Mouse (Mus musculus) thymus, adult 2 months (tissue): Measurements from ENCODE around the gene Cecr2. TPM values are rescaled to one million over a fixed set of nuclear protein-coding genes. Genes with fewer than 3 reads are reported as not detected.

Experiments
- DNase-seq: peaks from one replicate; pipeline ENCODE4 v3.0.0; 2021
- H3K27ac ChIP-seq: fragments of 200-500 bp; 2 replicates; pipeline ENCODE4 v1.5.1; 2012; ENCODE audit warnings: low read length, control low read depth; ENCODE audit not compliant: control insufficient read depth, insufficient read depth
- H3K27me3 ChIP-seq: fragments of 200-500 bp; 2 replicates; pipeline ENCODE4 v1.6.1; 2012; ENCODE audit warnings: mild to moderate bottlenecking, low read length, moderate library complexity, mixed read lengths; ENCODE audit not compliant: control insufficient read depth, insufficient read depth
- H3K36me3 ChIP-seq: fragments of 200-500 bp; 2 replicates; pipeline ENCODE4 v1.6.1; 2012; ENCODE audit warnings: mild to moderate bottlenecking, low read length, moderate library complexity; ENCODE audit not compliant: control insufficient read depth, insufficient read depth
- H3K4me1 ChIP-seq: fragments of 200-500 bp; replicated peaks from 2 replicates; pipeline ENCODE4 v1.6.1; 2012; ENCODE audit warnings: low read length; ENCODE audit not compliant: control insufficient read depth, insufficient read depth
- H3K4me3 ChIP-seq: fragments of 200-500 bp; 2 replicates; pipeline ENCODE4 v1.5.1; 2012; ENCODE audit warnings: mild to moderate bottlenecking, low read length, control low read depth, moderate library complexity; ENCODE audit not compliant: control insufficient read depth, insufficient read depth
- CTCF ChIP-seq: fragments of 200-500 bp; IDR thresholded peaks from 2 replicates; pipeline ENCODE4 v1.5.1; 2012; ENCODE audit warnings: mild to moderate bottlenecking, control low read depth, low read length, moderate library complexity, borderline replicate concordance; ENCODE audit not compliant: control insufficient read depth, poor library complexity, insufficient read depth; ENCODE audit errors: extremely low read depth
- POLR2A ChIP-seq: fragments of 200-500 bp; IDR thresholded peaks from 2 replicates; pipeline ENCODE4 v1.6.1; 2012; ENCODE audit warnings: mild to moderate bottlenecking, low read length, control low read depth, moderate library complexity; ENCODE audit not compliant: control insufficient read depth, poor library complexity, insufficient read depth; ENCODE audit errors: extremely low read depth
- WGBS: fragments of 180-500 bp; shearing (Covaris S2); methylation state at CpG from one replicate; pipeline ENCODE4 v1.1.7; 2018; 5-methylcytosine and 5-hydroxymethylcytosine counted together
- polyA plus RNA-seq: library from polyadenylated mRNA; depleted of rRNA; stranded (reverse); fragments of >200 nt; gene quantifications from 2 replicates; pipeline ENCODE4 v1.2.3, GENCODE M21; 2012

Cecr2 gene
- polyA plus RNA-seq, 1 experiment: 2.1 TPM

DNA sequence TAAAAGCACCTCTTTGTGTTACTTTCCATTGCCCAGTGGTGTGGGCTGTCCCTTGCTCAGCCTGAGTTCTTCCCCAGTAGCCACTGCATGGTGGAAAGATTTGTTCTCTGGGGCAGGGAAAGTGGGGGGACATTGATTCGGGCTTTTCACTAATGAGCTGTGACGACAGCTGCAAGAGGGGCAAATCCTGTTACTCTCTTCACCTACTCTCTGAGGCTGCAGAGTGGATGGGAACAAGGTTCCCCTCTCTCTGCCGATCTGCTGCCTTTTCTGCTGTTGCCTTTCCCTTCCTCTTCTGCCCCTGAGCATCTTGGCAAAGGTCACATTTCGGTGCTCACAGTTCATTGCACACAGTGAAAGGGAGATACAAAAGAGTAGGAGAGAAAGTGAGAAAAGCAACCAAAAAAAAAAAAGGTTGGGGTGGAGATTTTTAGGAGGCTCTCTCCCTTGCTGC is 50.4 kb downstream of the Cecr2 start:
- H3K4me3 ChIP-seq: no peak overlapping the region
- WGBS: 57% methylated on average over 4 of the region's 4 CpGs
- no peak for TF ChIP-seq POLR2A
- no peak for TF ChIP-seq CTCF
- no peaks in the 10 kb centered on the region for H3K4me1 ChIP-seq
- no peak overlapping the region for H3K27ac ChIP-seq
- DNase-seq: no peak
- H3K36me3 ChIP-seq: no peaks in the 10 kb centered on the region
- H3K27me3 ChIP-seq: no peaks in the 10 kb centered on the region

DNA sequence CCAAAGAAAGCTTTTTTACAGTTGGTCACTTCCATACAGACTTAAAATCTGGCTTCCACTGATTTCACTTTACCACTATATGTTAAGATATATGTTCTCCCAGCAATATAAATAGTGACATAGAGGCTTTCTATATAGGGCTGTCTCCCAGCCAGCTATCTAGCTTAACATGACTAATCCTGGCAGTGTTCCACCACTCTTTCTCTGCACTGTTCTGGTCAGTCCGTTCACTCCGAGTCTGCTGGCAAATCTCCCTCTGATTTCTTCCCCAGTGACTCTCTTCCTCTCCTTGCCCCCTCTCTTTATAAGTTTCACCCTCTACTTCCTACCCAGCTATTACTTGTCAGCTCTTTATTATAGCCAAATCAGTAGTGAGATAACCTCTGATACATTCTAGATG is 59.8 kb downstream of the Cecr2 start:
- 73% methylated on average over 2 of the region's 2 CpGs for WGBS
- no peak for DNase-seq
- Histone ChIP-seq H3K36me3 (no peaks in the 10 kb centered on the region), H3K27me3 (no peaks in the 10 kb centered on the region), H3K4me1 (no peaks in the 10 kb centered on the region), H3K27ac (no peak overlapping the region), H3K4me3 (no peak overlapping the region)
- TF ChIP-seq POLR2A (no peak), CTCF (no peak)

- Histone ChIP-seq H3K4me3 (no peak overlapping the region), H3K27ac (no peak overlapping the region), H3K4me1 (no peaks in the 10 kb centered on the region), H3K27me3 (no peaks in the 10 kb centered on the region), H3K36me3 (no peaks in the 10 kb centered on the region)
- TF ChIP-seq CTCF (no peak), POLR2A (no peak)
- DNase-seq: no peak
- 96% methylated on average over 3 of the region's 3 CpGs for WGBS
Measured at GRCm38 (mm10) chr6:120736011-120736410, 69.8 kb downstream of the Cecr2 start.

- Histone ChIP-seq H3K4me3 (no peak overlapping the region), H3K27me3 (no peaks in the 10 kb centered on the region), H3K4me1 (no peaks in the 10 kb centered on the region), H3K27ac (no peak overlapping the region), H3K36me3 (no peaks in the 10 kb centered on the region)
- DNase-seq: peak; percentile 38
- TF ChIP-seq CTCF (no peak), POLR2A (no peak)
- 7% methylated on average over 3 of the region's 3 CpGs for WGBS
Measured at GRCm38 (mm10) chr6:120736566-120736965, 70.4 kb downstream of the Cecr2 start.

DNA sequence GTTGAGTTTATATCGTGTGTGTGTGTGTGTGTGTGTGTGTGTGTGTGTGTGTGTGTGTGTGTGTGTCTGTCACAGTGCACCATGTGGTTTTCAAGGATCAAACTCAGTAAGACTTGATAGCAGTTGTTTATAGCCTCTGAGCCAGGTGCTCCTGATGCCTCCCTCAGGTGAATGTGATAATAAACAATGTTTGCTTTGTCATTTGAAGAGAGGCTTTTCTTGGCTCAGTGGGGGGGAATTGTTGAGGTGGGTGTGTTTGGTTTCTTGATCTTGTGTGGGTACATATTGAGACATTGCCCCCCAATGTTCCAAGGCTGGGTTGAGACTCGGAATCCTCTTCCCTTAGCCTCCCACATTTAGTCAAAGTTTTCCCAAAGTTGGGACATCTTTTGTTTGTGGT is 77.0 kb downstream of the Cecr2 start:
- H3K36me3 ChIP-seq: no peaks in the 10 kb centered on the region
- no peaks in the 10 kb centered on the region for H3K27me3 ChIP-seq
- DNase-seq: no peak
- no peaks in the 10 kb centered on the region for H3K4me1 ChIP-seq
- no peak for TF ChIP-seq CTCF
- no peak overlapping the region for H3K27ac ChIP-seq
- H3K4me3 ChIP-seq: no peak overlapping the region
- WGBS: 67% methylated on average over 2 of the region's 2 CpGs

DNA sequence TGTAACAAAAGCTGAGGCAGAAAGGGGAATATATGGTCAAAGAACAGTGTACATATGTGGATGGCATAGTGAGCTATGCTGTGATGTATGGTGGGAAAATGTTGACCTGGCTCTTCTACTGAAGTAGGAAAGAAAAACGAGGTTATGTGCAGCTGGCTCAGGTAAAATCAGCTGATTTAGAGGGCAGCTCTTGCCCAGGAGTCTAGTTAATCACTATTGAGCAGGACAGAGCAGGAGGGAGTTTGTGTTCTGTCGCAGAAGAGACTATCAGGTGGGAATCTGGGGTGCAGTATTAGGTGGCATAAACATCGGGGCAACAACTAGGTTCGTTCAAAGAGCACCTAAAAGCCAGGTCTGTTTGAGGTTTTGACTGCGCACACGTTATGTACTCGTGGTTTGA is 78.1 kb downstream of the Cecr2 start:
- no peak overlapping the region for H3K4me3 ChIP-seq
- H3K27me3 ChIP-seq: no peaks in the 10 kb centered on the region
- no peak overlapping the region for H3K27ac ChIP-seq
- H3K4me1 ChIP-seq: no peaks in the 10 kb centered on the region
- H3K36me3 ChIP-seq: no peaks in the 10 kb centered on the region
- TF ChIP-seq CTCF: no peak
- no peak for TF ChIP-seq POLR2A
- WGBS: 77% methylated on average over 7 of the region's 7 CpGs
- DNase-seq: no peak

DNA sequence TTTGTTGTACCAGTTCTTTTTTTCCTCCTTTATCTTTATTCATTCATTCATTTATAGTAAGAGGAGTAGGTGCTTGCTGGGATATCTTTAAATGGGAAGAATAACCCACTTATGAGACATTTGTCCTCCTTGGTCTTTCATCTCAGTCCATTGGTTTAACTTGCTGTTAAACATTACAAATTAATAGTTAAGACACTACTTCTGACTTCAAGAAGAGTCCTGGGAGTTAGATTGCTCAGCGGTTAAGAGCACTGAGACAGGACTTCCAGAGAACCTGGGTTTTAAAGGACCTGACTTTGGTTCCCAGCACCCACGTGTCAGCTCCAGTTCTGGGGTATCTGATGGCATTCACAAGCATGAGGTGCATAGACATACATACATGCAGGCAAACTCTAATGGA is 80.2 kb downstream of the Cecr2 start:
- no peak for TF ChIP-seq POLR2A
- TF ChIP-seq CTCF: no peak
- no peak for DNase-seq
- no peak overlapping the region for H3K4me3 ChIP-seq
- H3K4me1 ChIP-seq: no peaks in the 10 kb centered on the region
- WGBS: 90% methylated on average over 2 of the region's 2 CpGs
- no peak overlapping the region for H3K27ac ChIP-seq
- no peaks in the 10 kb centered on the region for H3K36me3 ChIP-seq
- no peaks in the 10 kb centered on the region for H3K27me3 ChIP-seq
